Mouse (Mus musculus) CD4-positive, CD25-positive, alpha-beta regulatory T cell, adult 2 months (primary cell): Measurements from ENCODE around the gene Icam2.

ENCODE experiments used
- DNase-seq: peaks from one replicate; pipeline ENCODE4 v3.0.0-alpha.2; 2012; ENCODE audit warnings: low read depth, low spot score

Icam2 gene

GRCm38 (mm10) chr11:106391546-106392188 is 3.8 kb upstream of the Icam2 start:
- DNase-seq = peak; percentile 89

GRCm38 (mm10) chr11:106390757-106391156 is 2.9 kb upstream of the Icam2 start:
- DNase-seq = no peak

DNA sequence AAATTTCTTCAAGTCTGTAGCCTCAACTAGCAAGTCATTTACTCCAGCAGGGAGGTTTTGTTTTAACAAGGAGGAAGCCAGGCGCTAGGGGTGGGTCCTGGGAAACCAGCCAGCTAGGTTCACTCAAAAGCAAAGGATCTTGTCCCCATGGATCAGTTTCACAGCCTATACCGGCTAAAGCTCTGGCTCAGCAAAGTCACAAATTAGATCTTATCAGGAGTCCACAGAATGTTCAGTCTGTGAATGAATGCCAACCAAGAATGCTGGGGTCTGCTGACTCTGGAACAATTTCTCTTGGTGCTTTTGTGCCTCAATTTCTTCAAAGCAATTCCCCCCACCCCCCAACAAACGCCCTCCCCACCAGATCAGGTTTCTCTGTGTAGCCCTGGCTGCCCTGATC is 1.7 kb upstream of the Icam2 start:
- DNase-seq = no peak

- DNase-seq = peak; percentile 73
Measured at GRCm38 (mm10) chr11:106387020-106387419, 855 bp downstream of the Icam2 start.

GRCm38 (mm10) chr11:106386409-106386808 is 1.5 kb downstream of the Icam2 start:
- DNase-seq = no peak

DNA sequence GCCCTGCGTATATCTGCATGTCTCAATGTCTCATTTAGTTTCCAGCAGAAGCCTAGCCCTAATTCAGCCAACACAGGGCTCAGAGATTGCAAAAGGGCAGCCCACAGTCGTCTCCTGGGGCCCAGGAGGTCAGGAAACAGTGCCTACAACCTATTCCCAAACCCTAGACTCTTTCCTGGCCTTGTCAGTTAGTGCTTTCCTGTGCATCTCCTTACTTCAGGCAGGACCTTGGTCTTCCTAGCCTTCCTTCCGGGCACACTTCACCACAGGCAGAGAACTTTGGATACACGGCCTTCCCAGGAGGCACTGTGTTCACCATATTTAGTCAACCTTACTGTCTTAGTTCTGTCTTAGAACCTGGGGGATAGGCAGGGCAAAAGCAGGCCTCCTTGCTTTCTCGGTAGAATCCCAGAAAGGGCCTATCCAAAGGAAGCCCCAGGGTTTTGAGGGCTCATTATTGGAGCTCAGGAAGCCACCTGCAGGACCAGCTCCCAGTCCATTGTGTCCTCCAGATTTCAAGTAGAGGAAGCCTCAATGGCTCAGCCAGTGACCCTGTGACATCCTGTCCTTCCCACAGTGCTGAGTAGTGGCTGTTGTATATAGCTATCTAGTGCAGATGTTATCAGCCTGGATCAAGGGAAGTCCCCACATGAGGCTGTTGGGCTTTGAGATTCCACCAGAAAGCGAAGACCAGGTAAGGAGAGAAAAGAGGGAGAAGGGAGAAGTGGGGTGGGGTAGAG is 4.7 kb downstream of the Icam2 start:
- DNase-seq = no peak

GRCm38 (mm10) chr11:106382424-106382823 is 5.5 kb downstream of the Icam2 start:
- no peak for DNase-seq

- no peak for DNase-seq
Measured at GRCm38 (mm10) chr11:106381883-106382282, 6.0 kb downstream of the Icam2 start.

- DNase-seq = no peak
Measured at GRCm38 (mm10) chr11:106381011-106381410, 6.9 kb downstream of the Icam2 start.

- no peak for DNase-seq
Measured at GRCm38 (mm10) chr11:106374979-106375378, 12.9 kb downstream of the Icam2 start.

GRCm38 (mm10) chr11:106374559-106374958 is 13.3 kb downstream of the Icam2 start:
- no peak for DNase-seq

DNA sequence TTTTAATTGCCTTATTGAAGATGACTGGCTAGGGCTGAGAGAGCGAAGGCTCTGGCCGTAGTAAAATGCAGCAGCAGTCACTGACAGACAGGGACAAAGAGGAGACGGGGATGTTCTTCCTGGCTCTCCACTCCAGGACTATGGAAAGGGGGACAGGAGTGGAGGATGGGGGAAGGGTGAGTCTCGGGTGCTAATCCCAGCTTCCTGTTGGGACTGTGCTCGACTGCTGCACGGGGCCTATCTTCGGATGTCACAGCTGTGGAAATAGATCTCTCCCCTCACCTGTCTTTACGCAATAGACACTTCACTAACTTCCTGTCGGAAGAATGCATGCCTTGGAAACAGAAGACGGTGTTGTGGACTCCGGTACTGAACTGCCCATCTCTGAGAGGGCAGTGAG is 13.9 kb downstream of the Icam2 start:
- DNase-seq = no peak

GRCm38 (mm10) chr11:106366316-106366715 is 21.6 kb downstream of the Icam2 start:
- DNase-seq = peak; percentile 83

DNA sequence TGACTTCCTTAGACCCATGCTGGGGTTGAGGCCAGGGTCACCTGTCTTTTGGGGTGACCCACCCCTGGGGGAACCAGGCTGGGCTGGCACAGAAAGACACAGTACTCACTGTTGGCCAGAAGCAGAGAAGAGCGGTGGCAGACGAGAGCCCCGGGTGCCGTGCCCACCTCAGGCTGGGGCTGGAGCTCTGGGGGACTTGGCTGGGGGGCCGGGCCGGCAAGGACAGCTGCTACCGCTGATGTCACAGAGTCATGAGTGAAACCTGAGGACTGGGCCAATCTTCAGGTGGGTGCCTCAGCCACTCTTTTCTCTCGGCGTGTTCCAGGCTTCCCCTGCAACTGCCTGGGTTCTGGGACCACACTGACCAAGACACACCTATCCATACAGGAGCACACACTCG is 22.5 kb downstream of the Icam2 start, which contains the start of gene Prr29:
Gene Prr29 (plus strand): TSS at position 107 of the 400 bp plus-strand sequence.
- DNase-seq = no peak

DNA sequence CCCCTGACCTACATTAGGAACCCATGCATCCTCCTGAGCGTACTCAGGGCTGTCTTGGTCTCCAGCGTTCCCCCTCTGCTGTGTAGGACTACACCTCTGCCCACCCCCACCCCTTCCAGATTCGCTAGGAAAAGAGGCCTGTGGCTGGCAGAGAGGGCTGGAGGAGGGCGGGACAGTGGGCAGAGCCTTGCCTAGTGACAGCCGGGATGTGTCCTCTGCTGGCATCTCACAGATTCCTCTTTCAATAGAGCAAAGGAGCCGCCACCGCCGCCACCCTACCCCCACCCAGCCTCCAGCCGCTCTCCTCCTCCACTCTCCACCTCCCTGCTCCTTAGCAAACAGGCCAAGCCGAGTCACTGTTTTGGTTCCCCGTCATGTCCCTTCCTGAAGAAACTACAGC is 23.2 kb downstream of the Icam2 start:
- DNase-seq = no peak

DNA sequence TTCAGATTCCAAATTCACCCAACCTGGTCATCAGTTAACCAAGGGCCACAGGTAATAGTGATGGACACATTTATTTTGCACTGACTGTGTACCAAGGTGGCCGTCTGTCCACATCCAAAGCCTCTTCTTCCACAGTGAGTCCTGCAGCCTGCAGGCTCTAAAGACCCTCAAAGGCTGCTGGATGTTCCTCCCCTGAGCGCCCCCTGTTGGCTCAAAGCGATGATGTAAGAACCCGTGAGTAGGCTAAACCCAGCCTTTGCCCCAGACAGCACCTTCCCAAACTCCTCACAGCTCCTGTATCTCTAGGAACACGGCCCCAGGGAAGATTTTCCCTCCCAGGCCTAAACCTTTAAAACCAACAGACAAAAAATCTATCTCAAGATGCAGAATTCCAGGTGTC is 28.5 kb downstream of the Icam2 start:
- DNase-seq = peak; percentile 63

- peak; percentile 21 for DNase-seq
Measured at GRCm38 (mm10) chr11:106355382-106356128, 32.3 kb downstream of the Icam2 start.

DNA sequence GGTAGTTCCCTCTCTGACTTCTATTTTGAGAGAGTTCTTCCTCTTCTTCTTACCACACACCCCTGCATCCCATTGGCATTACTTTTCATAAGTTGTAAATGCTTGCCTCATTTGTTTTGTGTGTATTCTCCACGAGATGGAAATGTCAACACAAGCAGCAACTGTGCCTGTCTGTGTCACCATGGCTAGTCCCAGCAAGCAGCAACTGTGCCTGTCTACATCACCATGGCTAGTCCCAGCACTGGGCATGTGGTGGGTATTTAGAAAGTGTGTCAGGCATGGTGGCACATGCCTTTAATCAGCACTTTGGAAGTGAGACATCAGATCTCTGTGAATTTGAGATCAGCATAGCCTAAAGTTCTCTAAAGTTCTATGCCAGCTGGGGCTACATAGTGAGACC is 33.7 kb downstream of the Icam2 start:
- no peak for DNase-seq

DNA sequence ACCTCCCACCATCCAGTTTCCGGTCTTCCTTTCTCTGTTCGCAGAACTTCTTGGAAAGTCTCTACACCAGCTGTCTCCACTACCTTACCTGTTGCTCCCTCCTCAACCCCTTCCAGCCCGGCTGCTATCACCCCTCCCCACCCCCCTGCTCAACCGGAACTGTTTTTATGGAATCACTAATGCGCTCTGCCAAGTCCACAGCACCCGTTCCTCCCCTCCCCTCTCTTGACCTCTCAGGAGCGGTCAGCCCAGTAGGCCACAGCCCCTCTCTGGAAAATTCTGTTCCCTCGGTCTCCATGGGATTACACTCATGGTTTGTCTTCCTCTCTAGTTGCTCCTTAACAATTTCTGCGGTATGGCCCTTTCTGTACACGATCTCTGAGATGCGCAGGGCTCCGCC is 34.7 kb downstream of the Icam2 start, which contains the start of gene Scn4a:
Gene Scn4a (minus strand): TSS at position 101 of the 400 bp plus-strand sequence.
- DNase-seq = no peak

- DNase-seq = peak; percentile 60
Measured at GRCm38 (mm10) chr11:106351941-106352340, 35.9 kb downstream of the Icam2 start.

- DNase-seq = no peak
Measured at GRCm38 (mm10) chr11:106351253-106351652, 36.6 kb downstream of the Icam2 start.

- no peak for DNase-seq
Measured at GRCm38 (mm10) chr11:106350853-106351252, 37.0 kb downstream of the Icam2 start.
